Mouse (Mus musculus) effector memory CD4-positive, alpha-beta T cell, adult 7 months (primary cell): ENCODE measurements around the gene Gm4969. TPM values are rescaled to one million over a fixed set of nuclear protein-coding genes. Genes with fewer than 3 reads are reported as not detected.

Source experiments
- polyA plus RNA-seq: library from polyadenylated mRNA; unstranded; fragments of 100-300 nt; shearing (Covaris generic); gene quantifications from one replicate; pipeline ENCODE4 v1.2.1, GENCODE M21; 2017

Gm4969 gene
- polyA plus RNA-seq: not detected

DNA sequence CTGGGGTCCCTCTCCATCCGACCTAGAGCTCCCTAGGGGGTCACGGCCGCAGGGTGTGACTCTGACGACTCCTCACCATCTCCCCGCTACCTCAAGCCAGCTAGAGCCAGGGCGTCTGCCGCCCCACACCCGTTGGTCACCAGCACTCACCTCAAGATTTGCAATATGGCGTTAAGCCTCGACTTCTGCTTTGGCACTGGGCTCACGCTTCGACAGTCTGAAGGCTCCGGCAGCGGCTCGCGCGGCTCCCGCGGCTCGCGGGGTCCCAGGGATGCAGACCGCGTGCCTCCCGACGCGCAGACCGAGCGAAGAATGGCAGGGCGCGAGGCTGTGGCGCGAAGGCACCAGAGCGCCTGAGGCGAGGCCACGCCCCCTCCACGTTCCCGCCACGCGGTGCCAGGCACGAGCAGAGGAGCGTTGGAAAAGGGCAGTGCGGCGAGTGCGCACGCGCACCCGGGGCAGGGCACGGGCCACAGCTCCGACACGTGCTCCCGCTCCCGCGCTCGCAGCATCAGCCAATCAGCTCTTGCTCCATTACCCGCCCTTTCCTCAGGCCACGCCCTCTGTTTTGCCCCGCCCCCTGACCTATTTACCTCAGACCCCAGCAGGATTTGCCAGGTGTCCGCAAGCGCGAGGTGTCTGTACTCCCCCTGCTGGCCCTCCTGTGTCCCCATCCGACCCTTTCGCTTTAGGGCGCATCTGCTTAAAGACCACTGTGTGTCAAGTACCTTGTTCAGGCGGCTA, at the start of gene Gm4969:
Gene Gm4969, minus strand, starts transcription at position 341 of the 744 bp plus-strand sequence.

GRCm38 (mm10) chr7:19165656-19166423, 47.7 kb upstream of the Gm4969 start, which contains the start of gene Gipr:
TSS of gene Gipr (minus strand) at chr7:19166127.

DNA sequence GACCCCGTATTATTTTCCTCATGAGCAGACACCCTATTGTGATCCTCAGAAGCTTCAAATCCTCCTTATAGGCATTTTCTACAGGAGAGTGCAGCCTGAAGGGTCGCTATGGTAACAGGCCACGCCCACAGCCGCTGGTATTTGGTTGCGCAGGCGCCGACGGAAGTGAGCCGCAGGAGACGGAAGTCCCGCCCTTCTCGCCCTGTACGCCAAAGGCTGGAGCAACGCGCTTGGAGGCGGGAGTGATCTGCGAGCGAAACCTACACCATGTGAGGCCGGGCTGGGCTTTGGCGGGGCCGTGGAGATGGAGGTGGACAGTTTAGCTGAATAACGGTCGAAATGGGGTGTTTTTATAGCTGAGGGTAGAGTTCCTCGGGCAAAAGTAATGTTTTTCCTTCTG, 31.5 kb upstream of the Gm4969 start, which contains the start of gene Snrpd2:
Gene Snrpd2, plus strand, starts transcription at position 97 of the 400 bp plus-strand sequence.

GRCm38 (mm10) chr7:19148875-19149541, 30.8 kb upstream of the Gm4969 start, which contains the start of gene Qpctl:
TSS of gene Qpctl (minus strand) at chr7:19149291.

GRCm38 (mm10) chr7:19119631-19120429, 1.7 kb upstream of the Gm4969 start, which contains the start of gene Fbxo46:
TSS of gene Fbxo46 (plus strand) at chr7:19119859.

GRCm38 (mm10) chr7:19094471-19094825, 23.7 kb downstream of the Gm4969 start, which contains the start of gene Six5:
TSS of gene Six5 (plus strand) at chr7:19094594.

GRCm38 (mm10) chr7:19083701-19084100, 34.5 kb downstream of the Gm4969 start, which contains the start of gene Dmpk:
TSS of gene Dmpk (plus strand) at chr7:19083849.

GRCm38 (mm10) chr7:19075723-19076585, 42.2 kb downstream of the Gm4969 start, which contains the start of gene Dmwd:
TSS of gene Dmwd (plus strand) at chr7:19076227.

GRCm38 (mm10) chr7:19054047-19054776, 64.0 kb downstream of the Gm4969 start, which contains the start of gene Rsph6a:
TSS of gene Rsph6a (plus strand) at chr7:19054690.

Other genes starting within 250 kb of the Gm4969 start
- gene Pglyrp1, start 247.0 kb downstream of the Gm4969 start, polyA plus RNA-seq: 84.2 TPM
- gene Ccdc61, start 208.0 kb downstream of the Gm4969 start, polyA plus RNA-seq: 23.0 TPM
- not detected for gene Nova2, start 192.5 kb downstream of the Gm4969 start, polyA plus RNA-seq
- not detected for gene Nanos2, start 131.0 kb downstream of the Gm4969 start, polyA plus RNA-seq
- gene Mypop, start 127.1 kb downstream of the Gm4969 start, polyA plus RNA-seq: 5.5 TPM
- gene Irf2bp1, start 114.3 kb downstream of the Gm4969 start, polyA plus RNA-seq: 32.3 TPM
- gene Foxa3, start 94.8 kb downstream of the Gm4969 start, polyA plus RNA-seq: not detected
- 17.2 TPM for gene Sympk, start 94.0 kb downstream of the Gm4969 start, polyA plus RNA-seq
- gene Rsph6a, start 63.7 kb downstream of the Gm4969 start, polyA plus RNA-seq: not detected
- gene Dmwd, start 42.1 kb downstream of the Gm4969 start, polyA plus RNA-seq: not detected
- not detected for gene Dmpk, start 34.5 kb downstream of the Gm4969 start, polyA plus RNA-seq
- gene Six5, start 23.8 kb downstream of the Gm4969 start, polyA plus RNA-seq: not detected
- gene Fbxo46, start 1.5 kb upstream of the Gm4969 start, polyA plus RNA-seq: 10.6 TPM
- 9.3 TPM for gene Qpctl, start 30.9 kb upstream of the Gm4969 start, polyA plus RNA-seq
- gene Snrpd2, start 31.4 kb upstream of the Gm4969 start, polyA plus RNA-seq: 34.4 TPM
- not detected for gene Gipr, start 47.8 kb upstream of the Gm4969 start, polyA plus RNA-seq
- 11.0 TPM for gene Eml2, start 58.1 kb upstream of the Gm4969 start, polyA plus RNA-seq
- gene Gpr4, start 94.2 kb upstream of the Gm4969 start, polyA plus RNA-seq: not detected
- 66.0 TPM for gene Opa3, start 110.0 kb upstream of the Gm4969 start, polyA plus RNA-seq
- gene Vasp, start 153.4 kb upstream of the Gm4969 start, polyA plus RNA-seq: 205 TPM
- gene Ppm1n, start 161.7 kb upstream of the Gm4969 start, polyA plus RNA-seq: 3.0 TPM
- gene Rtn2, start 164.3 kb upstream of the Gm4969 start, polyA plus RNA-seq: 0.50 TPM
- gene Fosb, start 191.7 kb upstream of the Gm4969 start, polyA plus RNA-seq: 39.6 TPM
- 64.9 TPM for gene Ercc1, start 226.4 kb upstream of the Gm4969 start, polyA plus RNA-seq
- gene Cd3eap, start 241.1 kb upstream of the Gm4969 start, polyA plus RNA-seq: 5.2 TPM
- gene Ppp1r13l, start 241.4 kb upstream of the Gm4969 start, polyA plus RNA-seq: 0.84 TPM